Mouse (Mus musculus) G1E (cell line): Measurements from ENCODE around the gene Trim2. TPM values are rescaled to one million over a fixed set of nuclear protein-coding genes. Genes with fewer than 3 reads are reported as not detected.

Experiments used
- ATAC-seq: 2 replicates; pipeline ENCODE4 v1.8.0; 2016; ENCODE audit warnings: mild to moderate bottlenecking; ENCODE audit not compliant: insufficient number of reproducible peaks, poor library complexity, low FRiP score, severe bottlenecking; ENCODE audit errors: extremely low read depth
- DNase-seq: peaks from one replicate; pipeline ENCODE4 v3.0.0; 2012; ENCODE audit warnings: low spot score
- H3K27me3 ChIP-seq: 2 replicates; pipeline ENCODE4 v1.6.1; 2012; ENCODE audit warnings: mild to moderate bottlenecking, low read length, inconsistent platforms; ENCODE audit not compliant: insufficient read depth
- H3K36me3 ChIP-seq: replicated peaks from 2 replicates; pipeline ENCODE3; 2012; ENCODE audit warnings: mild to moderate bottlenecking, inconsistent platforms
- H3K4me1 ChIP-seq: 2 replicates; pipeline ENCODE4 v1.6.1; 2012; ENCODE audit warnings: low read depth, low read length, inconsistent platforms, mixed read lengths; ENCODE audit not compliant: insufficient read depth
- H3K4me3 ChIP-seq: 2 replicates; pipeline ENCODE4 v1.5.1; 2012; ENCODE audit warnings: low read depth, mild to moderate bottlenecking, inconsistent platforms, low read length, moderate library complexity, mixed read lengths
- H3K9me3 ChIP-seq: replicated peaks from 2 replicates; pipeline ENCODE4 v1.6.1; 2012; ENCODE audit warnings: inconsistent platforms
- CTCF ChIP-seq: IDR thresholded peaks from 2 replicates; pipeline ENCODE4 v1.5.1; 2012; ENCODE audit warnings: low read depth, low read length, inconsistent platforms, mixed read lengths
- GATA1 ChIP-seq: IDR thresholded peaks from 2 replicates; pipeline ENCODE4 v1.6.1; 2012; ENCODE audit warnings: borderline replicate concordance, low read length, inconsistent platforms, mixed read lengths
- GATA2 ChIP-seq: IDR thresholded peaks from 2 replicates; pipeline ENCODE4 v1.6.1; 2012; ENCODE audit warnings: low read depth, low read length, inconsistent platforms, borderline replicate concordance
- POLR2AphosphoS5 ChIP-seq: IDR thresholded peaks from 2 replicates; pipeline ENCODE4 v1.6.1; 2012; ENCODE audit warnings: low read depth, low read length, inconsistent platforms; ENCODE audit not compliant: insufficient replicate concordance
- TAL1 ChIP-seq: conservative IDR thresholded peaks from 2 replicates; pipeline ENCODE4 v1.6.1; 2012; ENCODE audit warnings: low read depth, low read length, inconsistent platforms, mixed read lengths
- polyA plus RNA-seq: library from polyadenylated mRNA; stranded (reverse); fragments of >175 nt; gene quantifications from 2 replicates; pipeline ENCODE4 v1.2.3, GENCODE M21; 2012
- total RNA-seq, 2 experiments: library from RNA; stranded (forward) in 1 of 2; stranded (reverse) in 1 of 2; fragments of 200-1000 nt in 1 of 2; fragments of >200 nt in 1 of 2; fragmentation: Nextera tagmentation in 1 of 2; gene quantifications; 2 replicates each; pipeline ENCODE4 v1.2.3; 2014 to 2017

Trim2 gene
- total and polyA plus RNA-seq, 3 experiments = 0.98 TPM; not detected in 2

- Histone ChIP-seq H3K9me3 (no peaks in the 10 kb centered on the region), H3K36me3 (no peaks in the 10 kb centered on the region), H3K4me3 (no peak overlapping the region), H3K27me3 (peaks cover 56% of the 10 kb centered on the region), H3K4me1 (peaks cover 62% of the 10 kb centered on the region)
- TF ChIP-seq GATA2 (no peak), GATA1 (no peak), POLR2AphosphoS5 (no peak), CTCF (no peak), TAL1 (no peak)
- ATAC-seq = no peak
- DNase-seq = no peak
Measured at GRCm38 (mm10) chr3:84346456-84347150, 39.9 kb upstream of the Trim2 start.

- ATAC-seq = no peak
- no peaks in the 10 kb centered on the region for H3K36me3 ChIP-seq
- no peaks in the 10 kb centered on the region for H3K9me3 ChIP-seq
- DNase-seq = no peak
- peaks cover 60% of the 10 kb centered on the region for H3K27me3 ChIP-seq
- peaks cover 53% of the 10 kb centered on the region for H3K4me1 ChIP-seq
- no peak for TF ChIP-seq GATA1
- TF ChIP-seq POLR2AphosphoS5 = no peak
- TF ChIP-seq GATA2 = no peak
- no peak for TF ChIP-seq TAL1
- no peak for TF ChIP-seq CTCF
- H3K4me3 ChIP-seq = no peak overlapping the region
Measured at GRCm38 (mm10) chr3:84345646-84345980, 38.9 kb upstream of the Trim2 start.

- TF ChIP-seq CTCF (peak; percentile 96), GATA2 (no peak), POLR2AphosphoS5 (no peak), TAL1 (no peak)
- peaks cover 46% of the 10 kb centered on the region for H3K4me1 ChIP-seq
Measured at GRCm38 (mm10) chr3:84344725-84345645, 38.3 kb upstream of the Trim2 start.

GRCm38 (mm10) chr3:84343101-84343500 is 36.4 kb upstream of the Trim2 start:
- no peak for TF ChIP-seq POLR2AphosphoS5
- TF ChIP-seq GATA2 = no peak
- no peak for TF ChIP-seq GATA1
- no peak for TF ChIP-seq TAL1
- TF ChIP-seq CTCF = no peak
- no peak for ATAC-seq
- Histone ChIP-seq H3K4me3 (no peak overlapping the region), H3K4me1 (peaks cover 34% of the 10 kb centered on the region), H3K9me3 (no peaks in the 10 kb centered on the region), H3K27me3 (peaks cover 74% of the 10 kb centered on the region), H3K36me3 (no peaks in the 10 kb centered on the region)
- DNase-seq = no peak

More at GRCm38 (mm10) chr3:84344725-84345645, 38.3 kb upstream of the Trim2 start:
- Histone ChIP-seq H3K27me3 (peaks cover 62% of the 10 kb centered on the region), H3K4me3 (peak overlapping the region; percentile 36; the same call in 1 of the 2 replicates), H3K36me3 (no peaks in the 10 kb centered on the region), H3K9me3 (no peaks in the 10 kb centered on the region)
- DNase-seq (peak; percentile 57), ATAC-seq (no peak; the same call in 1 of the 2 replicates)

- no peak overlapping the region for H3K4me3 ChIP-seq
- H3K36me3 ChIP-seq = no peaks in the 10 kb centered on the region
- DNase-seq (no peak), ATAC-seq (no peak)
- peaks cover 35% of the 10 kb centered on the region for H3K4me1 ChIP-seq
- TF ChIP-seq CTCF (no peak), TAL1 (no peak), POLR2AphosphoS5 (no peak), GATA1 (no peak), GATA2 (no peak)
- peaks cover 65% of the 10 kb centered on the region for H3K27me3 ChIP-seq
- no peaks in the 10 kb centered on the region for H3K9me3 ChIP-seq
Measured at GRCm38 (mm10) chr3:84341811-84342210, 35.1 kb upstream of the Trim2 start.

- ATAC-seq (peak; percentile 60; the same call in 1 of the 2 replicates), DNase-seq (peak; percentile 61)
- Histone ChIP-seq H3K27me3 (peaks cover 59% of the 10 kb centered on the region), H3K4me1 (peaks cover 22% of the 10 kb centered on the region), H3K4me3 (peak overlapping the region; percentile 48; the same call in 1 of the 2 replicates), H3K36me3 (no peaks in the 10 kb centered on the region), H3K9me3 (no peaks in the 10 kb centered on the region)
- no peak for TF ChIP-seq TAL1
- TF ChIP-seq CTCF = no peak
- no peak for TF ChIP-seq GATA2
- TF ChIP-seq POLR2AphosphoS5 = no peak
- TF ChIP-seq GATA1 = no peak
Measured at GRCm38 (mm10) chr3:84337585-84337984, 30.9 kb upstream of the Trim2 start.
